Mouse (Mus musculus): ENCODE data around the gene Casq2.

Gene Casq2

GRCm38 (mm10) chr3:102081862-102082261 is 4.4 kb upstream of the Casq2 start:
- DNase-seq (ENCODE audit: low read depth, low spot score), result peak; percentile 13

GRCm38 (mm10) chr3:102083589-102084230 is 2.5 kb upstream of the Casq2 start:
- no peak for DNase-seq (ENCODE audit: low read depth, low spot score)

- no peak for DNase-seq (ENCODE audit: low read depth, low spot score)
These were observed 1.3 kb upstream of the Casq2 start for GRCm38 (mm10) chr3:102084833-102085491.

GRCm38 (mm10) chr3:102085719-102086118 is 496 bp upstream of the Casq2 start:
- no peak for DNase-seq (ENCODE audit: low read depth, low spot score)

GRCm38 (mm10) chr3:102094841-102095240 is 8.6 kb downstream of the Casq2 start:
- DNase-seq (ENCODE audit: low read depth, low spot score), result no peak

GRCm38 (mm10) chr3:102095412-102095811 is 9.2 kb downstream of the Casq2 start:
- DNase-seq (ENCODE audit: low read depth, low spot score), result no peak

- no peak for DNase-seq (ENCODE audit: low read depth, low spot score)
These were observed 10.2 kb downstream of the Casq2 start for GRCm38 (mm10) chr3:102096366-102096765.

- no peak for DNase-seq (ENCODE audit: low read depth, low spot score)
These were observed 10.8 kb downstream of the Casq2 start for GRCm38 (mm10) chr3:102096976-102097375.

- DNase-seq (ENCODE audit: low read depth, low spot score), result no peak
These were observed 13.0 kb downstream of the Casq2 start for GRCm38 (mm10) chr3:102099242-102099641.

- DNase-seq (ENCODE audit: low read depth, low spot score), result no peak
These were observed 13.6 kb downstream of the Casq2 start for GRCm38 (mm10) chr3:102099793-102100192.

- no peak for DNase-seq (ENCODE audit: low read depth, low spot score)
These were observed 15.2 kb downstream of the Casq2 start for GRCm38 (mm10) chr3:102101445-102101844.

GRCm38 (mm10) chr3:102103811-102104565 is 17.8 kb downstream of the Casq2 start:
- DNase-seq (ENCODE audit: low read depth, low spot score), result no peak

- DNase-seq (ENCODE audit: low read depth, low spot score), result no peak
These were observed 22.0 kb downstream of the Casq2 start for GRCm38 (mm10) chr3:102108201-102108600.

GRCm38 (mm10) chr3:102111979-102112599 is 25.9 kb downstream of the Casq2 start:
- peak; percentile 15 for DNase-seq (ENCODE audit: low read depth, low spot score)

GRCm38 (mm10) chr3:102120947-102121346 is 34.7 kb downstream of the Casq2 start:
- no peak for DNase-seq (ENCODE audit: low read depth, low spot score)

- DNase-seq (ENCODE audit: low read depth, low spot score), result no peak
These were observed 35.8 kb downstream of the Casq2 start for GRCm38 (mm10) chr3:102122046-102122445.

- no peak for DNase-seq (ENCODE audit: low read depth, low spot score)
These were observed 37.4 kb downstream of the Casq2 start for GRCm38 (mm10) chr3:102123654-102124053.

- DNase-seq (ENCODE audit: low read depth, low spot score), result no peak
These were observed 39.3 kb downstream of the Casq2 start for GRCm38 (mm10) chr3:102125546-102125945.

GRCm38 (mm10) chr3:102127114-102127513 is 40.9 kb downstream of the Casq2 start:
- no peak for DNase-seq (ENCODE audit: low read depth, low spot score)

- DNase-seq (ENCODE audit: low read depth, low spot score), result no peak
These were observed 42.0 kb downstream of the Casq2 start for GRCm38 (mm10) chr3:102128242-102128641.

GRCm38 (mm10) chr3:102130478-102130877 is 44.3 kb downstream of the Casq2 start:
- no peak for DNase-seq (ENCODE audit: low read depth, low spot score)

- DNase-seq (ENCODE audit: low read depth, low spot score), result no peak
These were observed 45.6 kb downstream of the Casq2 start for GRCm38 (mm10) chr3:102131627-102132324.

Data from telencephalon, adult 2 months (tissue).